Mouse (Mus musculus): ENCODE results near the gene Adgrv1.

DNA sequence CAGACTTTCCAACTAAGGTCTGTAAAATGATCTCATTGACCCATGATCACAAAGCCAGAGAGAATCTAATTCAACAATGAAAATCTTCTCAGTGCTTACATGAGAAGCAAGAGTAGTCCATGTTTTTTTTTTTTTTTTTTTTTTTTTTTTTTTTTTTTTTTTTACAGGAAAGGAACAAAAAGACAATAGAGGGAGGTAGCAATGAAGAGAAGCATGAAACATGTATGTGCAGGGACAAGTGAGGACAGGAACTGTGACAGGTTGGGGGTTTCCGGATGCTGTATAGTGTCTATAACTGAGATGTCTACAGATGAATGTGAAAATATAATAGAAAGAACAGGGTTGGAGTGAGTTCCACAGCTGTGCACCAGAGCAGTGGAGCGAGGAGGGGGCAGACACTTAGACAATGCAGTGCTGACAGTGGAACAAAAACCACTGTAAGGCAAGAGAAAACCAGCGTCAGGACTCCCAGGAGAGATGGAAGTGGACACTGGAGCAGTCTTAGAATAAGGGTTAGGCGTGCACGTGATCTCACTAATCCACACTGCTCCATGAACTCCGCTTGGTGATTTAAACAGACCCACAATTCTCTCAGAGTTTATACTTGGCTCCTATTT is 490.6 kb downstream of the Adgrv1 start:
- TF ChIP-seq CTCF (IDR thresholded peaks at IDR 0.05; ENCODE audit: low read depth) (no peak), EP300 (IDR thresholded peaks at IDR 0.05; ENCODE audit: low read depth) (no peak)

All from liver, postnatal 0 days (tissue).